Mouse (Mus musculus) hindbrain, embryonic 10.5 days (tissue): ENCODE measurements at regions not wholly inside any gene's neighbourhood (a gene's known extent, or its start where the extent isn't known, plus 50 kb on each side); places are given as distances from the start of the nearest gene placed in this dataset.
A peak's percentile ranks its signal among the peaks of the same experiment; 100 is the strongest.

ENCODE experiments used
- DNase-seq: peaks from one replicate; pipeline ENCODE4 v3.0.0-alpha.2; 2017; ENCODE audit warnings: low spot score
- H3K27ac ChIP-seq: fragments of 300-500 bp; sonication (generic); 2 replicates; pipeline ENCODE4 v1.5.1; 2016; ENCODE audit warnings: mild to moderate bottlenecking, moderate library complexity
- H3K27me3 ChIP-seq: fragments of 300-500 bp; sonication (generic); 2 replicates; pipeline ENCODE4 v1.6.1; 2016; ENCODE audit warnings: mild to moderate bottlenecking; ENCODE audit not compliant: poor library complexity, insufficient read depth, severe bottlenecking
- H3K36me3 ChIP-seq: fragments of 300-500 bp; sonication (generic); 2 replicates; pipeline ENCODE4 v1.6.1; 2016; ENCODE audit warnings: mild to moderate bottlenecking, moderate library complexity
- H3K4me1 ChIP-seq: fragments of 300-500 bp; sonication (generic); replicated peaks from 2 replicates; pipeline ENCODE4 v1.6.1; 2016; ENCODE audit warnings: mild to moderate bottlenecking
- H3K4me3 ChIP-seq: fragments of 300-500 bp; sonication (generic); 2 replicates; pipeline ENCODE4 v1.5.1; 2016; ENCODE audit warnings: mild to moderate bottlenecking, moderate library complexity
- H3K9me3 ChIP-seq: fragments of 300-500 bp; sonication (generic); 2 replicates; pipeline ENCODE4 v1.6.1; 2016; ENCODE audit warnings: mild to moderate bottlenecking, moderate library complexity
- WGBS: fragments of 180-500 bp; shearing (Covaris S2); methylation state at CpG from one replicate; pipeline ENCODE4 v1.1.7; 2016; 5-methylcytosine and 5-hydroxymethylcytosine counted together

DNA sequence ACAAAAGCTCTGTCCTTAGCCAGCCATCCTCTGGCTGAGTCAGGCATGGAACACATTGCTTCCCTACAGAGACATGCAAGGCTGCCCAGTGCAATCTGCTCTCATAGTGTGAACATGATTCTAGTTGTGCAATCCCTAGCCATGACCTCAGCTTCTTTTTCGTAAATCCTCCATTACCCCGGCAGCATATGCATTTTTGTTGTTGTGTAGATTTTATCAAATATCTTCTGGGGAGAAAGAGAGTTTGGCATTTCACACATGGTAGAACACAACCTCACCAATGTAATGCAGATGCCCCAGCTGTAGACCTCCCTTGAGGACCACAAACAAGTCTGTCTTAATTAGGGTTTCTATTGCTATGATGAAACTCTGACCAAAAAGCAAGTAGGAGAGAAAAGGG is 168.6 kb downstream of the Rpl10-ps3 start:
- H3K4me1 ChIP-seq = peaks cover 5% of the 10 kb centered on the region; the same call in 1 of the 2 replicates
- WGBS = 92% methylated on average over 2 of the region's 2 CpGs
- no peaks in the 10 kb centered on the region for H3K27me3 ChIP-seq
- no peaks in the 10 kb centered on the region for H3K9me3 ChIP-seq
- H3K36me3 ChIP-seq = no peaks in the 10 kb centered on the region
- no peak overlapping the region for H3K4me3 ChIP-seq
- H3K27ac ChIP-seq = no peak overlapping the region
- DNase-seq = no peak

- peak; percentile 64 for DNase-seq
- no peaks in the 10 kb centered on the region for H3K9me3 ChIP-seq
- no peaks in the 10 kb centered on the region for H3K36me3 ChIP-seq
- H3K27me3 ChIP-seq = no peaks in the 10 kb centered on the region
- H3K4me1 ChIP-seq = peaks cover 13% of the 10 kb centered on the region; the same call in 1 of the 2 replicates
- no peak overlapping the region for H3K27ac ChIP-seq
- WGBS = 37% methylated on average over 7 of the region's 7 CpGs
- H3K4me3 ChIP-seq = no peak overlapping the region
Observed at GRCm38 (mm10) chr9:50171826-50172464, 172.8 kb downstream of the Rpl10-ps3 start.

- H3K4me1 ChIP-seq = peaks cover 13% of the 10 kb centered on the region; the same call in 1 of the 2 replicates
- DNase-seq = no peak
- H3K36me3 ChIP-seq = no peaks in the 10 kb centered on the region
- no peak overlapping the region for H3K27ac ChIP-seq
- H3K27me3 ChIP-seq = no peaks in the 10 kb centered on the region
- H3K4me3 ChIP-seq = no peak overlapping the region
- WGBS = 83% methylated on average over 2 of the region's 2 CpGs
- no peaks in the 10 kb centered on the region for H3K9me3 ChIP-seq
Observed at GRCm38 (mm10) chr9:50171164-50171563, 173.6 kb downstream of the Rpl10-ps3 start.

GRCm38 (mm10) chr9:50170637-50171036 is 174.1 kb downstream of the Rpl10-ps3 start:
- Histone ChIP-seq H3K4me1 (peaks cover 13% of the 10 kb centered on the region; the same call in 1 of the 2 replicates), H3K27ac (no peak overlapping the region), H3K27me3 (no peaks in the 10 kb centered on the region), H3K36me3 (no peaks in the 10 kb centered on the region), H3K9me3 (no peaks in the 10 kb centered on the region), H3K4me3 (no peak overlapping the region)
- 92% methylated on average over 5 of the region's 5 CpGs for WGBS
- no peak for DNase-seq

DNA sequence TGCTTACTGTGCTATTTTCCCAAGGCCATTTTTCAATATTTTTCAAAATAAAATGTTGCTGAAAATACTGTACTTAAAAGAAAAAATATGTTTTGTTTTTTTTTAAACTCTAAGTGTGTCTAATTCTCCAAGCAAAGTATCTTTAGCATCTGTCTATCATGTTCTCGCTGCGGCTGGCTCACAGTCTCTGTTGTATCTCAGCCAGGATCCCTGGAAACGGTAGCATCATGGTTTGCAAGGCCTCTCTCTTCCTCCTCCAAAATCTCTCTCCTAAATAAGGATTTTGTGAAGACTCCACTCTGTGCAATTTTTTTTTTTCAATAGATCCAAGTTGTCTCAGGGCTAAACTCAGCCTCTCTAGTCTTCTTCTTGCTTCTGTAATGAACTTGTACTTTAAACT is 190.2 kb downstream of the Rpl10-ps3 start:
- 93% methylated on average over 3 of the region's 3 CpGs for WGBS
- H3K27me3 ChIP-seq = no peaks in the 10 kb centered on the region
- no peaks in the 10 kb centered on the region for H3K4me1 ChIP-seq
- no peak overlapping the region for H3K27ac ChIP-seq
- no peaks in the 10 kb centered on the region for H3K36me3 ChIP-seq
- DNase-seq = no peak
- no peaks in the 10 kb centered on the region for H3K9me3 ChIP-seq
- no peak overlapping the region for H3K4me3 ChIP-seq

GRCm38 (mm10) chr9:50150091-50150490 is 194.7 kb downstream of the Rpl10-ps3 start:
- DNase-seq = no peak
- Histone ChIP-seq H3K4me1 (no peaks in the 10 kb centered on the region), H3K9me3 (no peaks in the 10 kb centered on the region), H3K27me3 (no peaks in the 10 kb centered on the region), H3K36me3 (no peaks in the 10 kb centered on the region), H3K4me3 (no peak overlapping the region), H3K27ac (no peak overlapping the region)

DNA sequence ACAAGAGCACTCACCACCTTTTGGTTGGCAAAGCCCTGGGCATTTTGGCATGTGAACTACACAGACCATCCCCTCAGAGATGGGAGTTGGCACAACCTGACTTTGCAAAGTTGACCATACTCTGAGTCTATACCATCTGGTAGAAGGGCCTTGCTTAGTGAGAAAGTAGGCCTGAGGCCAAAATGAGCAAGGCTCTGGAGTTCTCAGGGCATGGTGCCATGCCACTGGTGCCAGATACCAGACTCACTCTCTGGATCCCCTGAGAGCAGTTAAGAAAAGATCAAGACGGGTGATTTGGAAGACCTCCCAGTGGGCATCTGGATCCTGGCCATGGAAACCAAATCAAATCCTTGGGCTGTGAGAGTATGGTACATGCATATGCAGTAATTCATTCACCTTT is 202.0 kb downstream of the Rpl10-ps3 start:
- Histone ChIP-seq H3K27ac (no peak overlapping the region), H3K4me1 (peaks cover 20% of the 10 kb centered on the region; the same call in 1 of the 2 replicates), H3K27me3 (no peaks in the 10 kb centered on the region), H3K36me3 (no peaks in the 10 kb centered on the region), H3K4me3 (no peak overlapping the region), H3K9me3 (no peaks in the 10 kb centered on the region)
- 79% methylated on average over 1 of the region's 1 CpGs for WGBS
- no peak for DNase-seq

DNA sequence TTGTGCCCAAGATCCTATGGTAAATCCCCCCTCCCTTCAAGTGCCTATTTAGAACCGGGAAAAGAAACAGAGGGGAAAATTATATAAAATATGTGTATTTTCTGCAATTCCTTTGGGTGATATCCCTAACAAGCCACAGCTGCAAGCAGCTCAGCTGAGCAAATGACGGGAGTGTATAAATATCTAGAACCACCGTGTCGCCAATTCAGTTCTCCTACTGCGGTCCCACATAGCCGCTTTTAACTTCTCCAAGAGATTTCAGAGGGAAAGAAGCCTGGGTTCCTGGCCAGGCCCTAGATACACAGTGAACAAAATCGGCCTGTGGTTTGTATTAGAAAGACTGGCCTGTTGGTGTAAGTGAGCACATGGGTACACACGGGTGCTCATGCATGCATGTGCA is 202.7 kb downstream of the Rpl10-ps3 start:
- no peak overlapping the region for H3K27ac ChIP-seq
- H3K4me1 ChIP-seq = peaks cover 20% of the 10 kb centered on the region; the same call in 1 of the 2 replicates
- H3K4me3 ChIP-seq = no peak overlapping the region
- WGBS = 91% methylated on average over 8 of the region's 8 CpGs
- no peaks in the 10 kb centered on the region for H3K27me3 ChIP-seq
- DNase-seq = no peak
- no peaks in the 10 kb centered on the region for H3K9me3 ChIP-seq
- H3K36me3 ChIP-seq = no peaks in the 10 kb centered on the region

GRCm38 (mm10) chr9:50141176-50141575 is 203.6 kb downstream of the Rpl10-ps3 start:
- 67% methylated on average over 6 of the region's 6 CpGs for WGBS
- Histone ChIP-seq H3K27me3 (no peaks in the 10 kb centered on the region), H3K4me1 (peaks cover 20% of the 10 kb centered on the region; the same call in 1 of the 2 replicates), H3K27ac (no peak overlapping the region), H3K4me3 (no peak overlapping the region), H3K9me3 (no peaks in the 10 kb centered on the region), H3K36me3 (no peaks in the 10 kb centered on the region)
- DNase-seq = no peak

GRCm38 (mm10) chr9:50138341-50138978 is 206.3 kb downstream of the Rpl10-ps3 start:
- DNase-seq = no peak
- Histone ChIP-seq H3K4me1 (peaks cover 20% of the 10 kb centered on the region; the same call in 1 of the 2 replicates), H3K27ac (no peak overlapping the region), H3K4me3 (no peak overlapping the region), H3K9me3 (no peaks in the 10 kb centered on the region), H3K36me3 (no peaks in the 10 kb centered on the region), H3K27me3 (no peaks in the 10 kb centered on the region)
- 91% methylated on average over 9 of the region's 9 CpGs for WGBS

- H3K4me1 ChIP-seq = 0 out of 2 replicates have a peak, but pooled peaks cover 11% of the 10 kb centered on the region
- H3K9me3 ChIP-seq = no peaks in the 10 kb centered on the region
- H3K27me3 ChIP-seq = no peaks in the 10 kb centered on the region
- no peak for DNase-seq
- 83% methylated on average over 1 of the region's 1 CpGs for WGBS
- no peaks in the 10 kb centered on the region for H3K36me3 ChIP-seq
- H3K4me3 ChIP-seq = no peak overlapping the region
- no peak overlapping the region for H3K27ac ChIP-seq
Observed at GRCm38 (mm10) chr9:50136636-50136985, 208.2 kb downstream of the Rpl10-ps3 start.

DNA sequence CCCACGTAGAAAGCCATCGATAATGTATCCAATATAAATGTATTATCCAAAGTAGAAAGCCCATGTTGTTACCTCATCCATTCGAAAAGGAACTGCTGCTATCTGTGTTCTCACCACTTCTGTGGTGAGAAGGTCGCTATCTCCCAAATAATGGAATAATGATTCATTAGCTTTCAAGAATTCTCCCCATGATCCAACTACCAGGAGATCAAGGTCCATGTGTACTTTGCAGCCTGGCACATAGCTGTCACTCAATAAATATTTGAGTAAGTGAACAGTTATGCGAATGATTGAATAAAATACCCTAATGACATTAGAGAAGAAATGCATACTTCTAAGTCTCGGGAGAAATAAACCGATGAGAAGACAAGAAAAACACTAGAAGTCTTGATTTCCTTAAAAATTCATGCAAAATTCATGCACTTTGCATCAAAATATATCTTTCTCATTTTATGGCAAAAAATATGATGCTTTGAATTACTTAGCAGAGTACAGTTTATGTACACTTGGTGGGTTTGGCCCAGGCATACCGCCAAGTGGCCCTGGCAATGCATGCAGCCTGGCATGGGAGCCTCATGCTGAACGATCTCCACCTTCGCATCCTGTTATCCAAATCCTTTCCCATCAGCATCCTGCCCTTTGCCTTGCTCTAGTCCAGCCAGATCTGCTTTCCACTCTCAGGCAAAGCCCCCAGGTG is 208.7 kb downstream of the Rpl10-ps3 start:
- no peak overlapping the region for H3K4me3 ChIP-seq
- H3K4me1 ChIP-seq = 0 out of 2 replicates have a peak, but pooled peaks cover 6% of the 10 kb centered on the region
- no peaks in the 10 kb centered on the region for H3K9me3 ChIP-seq
- no peaks in the 10 kb centered on the region for H3K36me3 ChIP-seq
- no peaks in the 10 kb centered on the region for H3K27me3 ChIP-seq
- DNase-seq = no peak
- no peak overlapping the region for H3K27ac ChIP-seq
- WGBS = 91% methylated on average over 10 of the region's 10 CpGs

- Histone ChIP-seq H3K4me1 (peaks cover 15% of the 10 kb centered on the region), H3K4me3 (no peak overlapping the region), H3K27ac (peak overlapping the region; percentile 75), H3K36me3 (no peaks in the 10 kb centered on the region), H3K27me3 (no peaks in the 10 kb centered on the region), H3K9me3 (no peaks in the 10 kb centered on the region)
- DNase-seq = peak; percentile 34
- 21% methylated on average over 4 of the region's 4 CpGs for WGBS
Observed at GRCm38 (mm10) chr9:50124241-50124640, 220.5 kb downstream of the Rpl10-ps3 start.
